Mouse (Mus musculus) neural tube, embryonic 11.5 days (tissue): ENCODE results near the gene Lgals4. TPM values are rescaled to one million over a fixed set of nuclear protein-coding genes. Genes with fewer than 3 reads are reported as not detected.
A peak's percentile ranks its signal among the peaks of the same experiment; 100 is the strongest.

Experiments
- ATAC-seq: fragments of 200-750 bp; cut with Nextera tagmentation; 2 replicates; pipeline ENCODE4 v1.8.0; 2017; ENCODE audit warnings: moderate number of reproducible peaks, mild to moderate bottlenecking, moderate TSS enrichment, moderate library complexity; ENCODE audit not compliant: insufficient read depth, low FRiP score, low TSS enrichment
- DNase-seq: peaks from one replicate; pipeline ENCODE4 v3.0.0-alpha.2; 2015; ENCODE audit warnings: low spot score
- H3K27ac ChIP-seq: fragments of 300-500 bp; sonication (generic); 2 replicates; pipeline ENCODE4 v1.5.1; 2014; ENCODE audit warnings: low read depth, mild to moderate bottlenecking, low read length
- H3K27me3 ChIP-seq: fragments of 300-500 bp; sonication (generic); 2 replicates; pipeline ENCODE4 v1.6.1; 2014; ENCODE audit warnings: mild to moderate bottlenecking, low read length, mixed read lengths; ENCODE audit not compliant: control insufficient read depth, insufficient read depth
- H3K36me3 ChIP-seq: fragments of 300-500 bp; sonication (generic); 2 replicates; pipeline ENCODE4 v1.6.1; 2014; ENCODE audit warnings: mild to moderate bottlenecking, low read length, moderate library complexity, mixed read lengths; ENCODE audit not compliant: control insufficient read depth, insufficient read depth
- H3K4me1 ChIP-seq: fragments of 300-500 bp; sonication (generic); 2 replicates; pipeline ENCODE4 v1.6.1; 2014; ENCODE audit warnings: low read length, mixed read lengths; ENCODE audit not compliant: control insufficient read depth, insufficient read depth
- H3K4me2 ChIP-seq: fragments of 300-500 bp; sonication (generic); 2 replicates; pipeline ENCODE4 v1.6.1; 2014; ENCODE audit warnings: low read depth, mild to moderate bottlenecking, moderate library complexity
- H3K4me3 ChIP-seq: fragments of 300-500 bp; sonication (generic); 2 replicates; pipeline ENCODE4 v1.5.1; 2014; ENCODE audit warnings: low read depth, low read length
- H3K9ac ChIP-seq: fragments of 300-500 bp; sonication (generic); 2 replicates; pipeline ENCODE4 v1.6.1; 2014; ENCODE audit warnings: mild to moderate bottlenecking, low read length
- H3K9me3 ChIP-seq: fragments of 300-500 bp; sonication (generic); 2 replicates; pipeline ENCODE4 v1.6.1; 2016; ENCODE audit warnings: low read length; ENCODE audit not compliant: control insufficient read depth
- whole genome bisulfite sequencing: fragments of 180-500 bp; shearing (Covaris S2); extraction: QIAGEN DNeasy Blood & Tissue Kit; methylation state at CpG from one replicate; pipeline ENCODE4 v1.1.7; 2014; 5-methylcytosine and 5-hydroxymethylcytosine counted together
- polyA plus RNA-seq: library from polyadenylated mRNA; unstranded; fragments of >200 nt; fragmentation: Nextera tagmentation; extraction: Ambion mirVana; gene quantifications from 2 replicates; pipeline ENCODE4 v1.2.1, GENCODE M21; 2014

Gene Lgals4
- polyA plus RNA-seq, 1 experiment from 2014 or later: 1.8 TPM

DNA sequence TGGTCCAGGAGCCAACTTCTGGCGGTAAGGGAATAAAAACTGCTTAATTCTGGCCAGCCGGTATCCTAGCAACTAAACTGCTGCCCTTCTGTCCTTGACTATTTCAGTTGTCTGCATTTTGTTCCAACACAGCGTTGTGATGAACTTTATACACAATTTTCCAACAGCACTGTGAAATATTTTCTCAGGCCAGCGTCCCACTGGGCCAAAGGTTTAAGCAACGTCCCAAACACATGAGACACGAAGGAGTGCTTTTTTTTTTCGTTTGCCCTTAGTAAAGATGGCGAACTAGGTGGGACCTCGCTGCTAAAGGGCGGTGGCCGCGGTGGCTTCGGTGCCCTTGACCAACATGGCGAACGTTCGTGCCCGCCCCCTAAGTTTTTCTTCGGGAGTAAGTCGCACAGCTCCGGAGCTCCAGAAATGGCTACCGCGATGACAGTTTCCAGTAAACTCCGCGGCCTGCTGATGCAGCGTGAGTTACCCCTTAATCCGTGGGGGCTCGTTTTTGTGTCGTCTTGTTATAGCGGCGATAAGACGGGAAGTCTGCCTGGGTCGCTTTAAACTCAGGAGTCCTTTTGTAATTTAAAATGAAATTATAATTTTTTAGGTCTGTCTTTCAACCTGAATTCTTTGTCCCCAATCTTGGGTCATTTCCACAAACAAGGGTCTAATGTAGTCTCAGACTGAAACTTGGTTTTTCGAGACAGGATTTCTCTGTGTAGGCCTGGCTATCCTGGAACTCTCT lies 8.5 kb upstream of the Lgals4 start, which contains the start of gene Ech1:
Gene Ech1 (plus strand): TSS at position 277 of the 745 bp plus-strand sequence.
- peak within 1 kb of the TSS; percentile 58 for H3K4me2 ChIP-seq
- peak within 1 kb of the TSS; percentile 58 for H3K9ac ChIP-seq
- H3K4me3 ChIP-seq: peak within 1 kb of the TSS; percentile 39
- H3K36me3 ChIP-seq: peaks cover 22% of the 10 kb centered on the region
- peak; percentile 62; the same call in 1 of the 2 replicates for ATAC-seq
- H3K4me1 ChIP-seq: peaks cover 10% of the 10 kb centered on the region
- H3K27me3 ChIP-seq: no peaks in the 10 kb centered on the region
- WGBS: 2% methylated on average over 33 of the region's 33 CpGs
- no peaks in the 10 kb centered on the region for H3K9me3 ChIP-seq
- DNase-seq: peak; percentile 90
- H3K27ac ChIP-seq: peak within 1 kb of the TSS; percentile 64

DNA sequence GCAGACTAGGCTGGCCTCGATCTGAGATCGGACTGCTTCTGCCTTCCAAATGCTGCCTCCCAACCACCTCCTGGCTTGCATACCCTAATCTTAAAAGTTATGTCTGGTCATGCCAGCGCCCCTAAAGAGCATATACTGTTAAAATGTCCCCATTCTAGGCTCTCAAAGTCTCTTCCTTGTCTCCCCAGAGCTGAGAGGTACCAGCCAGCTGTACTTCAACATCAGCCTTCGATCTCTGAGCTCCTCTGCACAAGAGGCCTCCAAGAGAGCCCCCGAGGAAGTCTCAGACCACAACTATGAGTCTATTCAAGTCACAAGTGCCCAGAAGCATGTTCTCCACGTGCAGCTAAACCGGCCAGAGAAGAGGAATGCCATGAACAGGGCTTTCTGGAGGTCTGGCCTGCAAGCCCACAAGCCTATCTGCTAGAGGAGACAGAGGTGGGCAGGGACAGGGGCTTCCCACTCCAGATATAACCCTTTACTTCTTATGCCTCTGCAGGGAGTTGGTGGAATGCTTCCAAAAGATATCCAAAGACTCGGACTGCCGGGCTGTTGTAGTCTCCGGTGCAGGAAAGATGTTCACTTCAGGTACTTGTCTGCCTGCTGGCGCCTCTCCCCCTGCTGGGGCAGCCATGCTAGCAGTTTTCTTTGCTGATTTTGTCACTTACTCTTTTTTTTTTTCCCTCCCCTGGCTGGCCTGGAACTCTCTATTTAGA lies 7.8 kb upstream of the Lgals4 start:
- ATAC-seq (no peak), DNase-seq (no peak)
- no peaks in the 10 kb centered on the region for H3K9me3 ChIP-seq
- H3K9ac ChIP-seq: peak overlapping the region; percentile 58
- WGBS: 68% methylated on average over 11 of the region's 11 CpGs
- no peak overlapping the region for H3K27ac ChIP-seq
- peaks cover 3% of the 10 kb centered on the region for H3K4me1 ChIP-seq
- peak overlapping the region; percentile 39 for H3K4me3 ChIP-seq
- peaks cover 14% of the 10 kb centered on the region for H3K36me3 ChIP-seq
- peak overlapping the region; percentile 58 for H3K4me2 ChIP-seq
- no peaks in the 10 kb centered on the region for H3K27me3 ChIP-seq

DNA sequence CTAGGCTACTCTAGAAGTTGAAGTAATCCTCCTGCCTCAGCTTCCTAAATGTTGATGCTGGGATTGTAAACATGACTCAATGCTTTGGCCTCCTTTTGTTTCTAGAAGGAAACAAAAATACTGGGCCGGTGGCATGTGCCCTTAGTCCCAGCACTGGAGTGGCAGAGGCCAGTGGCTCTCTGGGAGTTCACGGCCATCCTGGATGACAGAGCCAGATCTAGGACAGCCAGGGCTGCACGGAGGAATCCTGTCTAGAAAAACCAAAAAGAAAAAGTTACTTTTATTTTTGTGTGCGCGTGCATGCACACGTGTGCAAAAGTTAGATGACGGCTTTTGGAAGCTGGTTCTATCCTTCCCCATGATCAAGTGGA lies 7.3 kb upstream of the Lgals4 start:
- no peaks in the 10 kb centered on the region for H3K27me3 ChIP-seq
- WGBS: 94% methylated on average over 7 of the region's 7 CpGs
- H3K4me1 ChIP-seq: no peaks in the 10 kb centered on the region
- H3K9me3 ChIP-seq: no peaks in the 10 kb centered on the region
- no peak for DNase-seq
- H3K36me3 ChIP-seq: peaks cover 9% of the 10 kb centered on the region
- no peak for ATAC-seq
- H3K27ac ChIP-seq: no peak overlapping the region
- H3K9ac ChIP-seq: no peak overlapping the region
- no peak overlapping the region for H3K4me3 ChIP-seq
- no peak overlapping the region for H3K4me2 ChIP-seq

DNA sequence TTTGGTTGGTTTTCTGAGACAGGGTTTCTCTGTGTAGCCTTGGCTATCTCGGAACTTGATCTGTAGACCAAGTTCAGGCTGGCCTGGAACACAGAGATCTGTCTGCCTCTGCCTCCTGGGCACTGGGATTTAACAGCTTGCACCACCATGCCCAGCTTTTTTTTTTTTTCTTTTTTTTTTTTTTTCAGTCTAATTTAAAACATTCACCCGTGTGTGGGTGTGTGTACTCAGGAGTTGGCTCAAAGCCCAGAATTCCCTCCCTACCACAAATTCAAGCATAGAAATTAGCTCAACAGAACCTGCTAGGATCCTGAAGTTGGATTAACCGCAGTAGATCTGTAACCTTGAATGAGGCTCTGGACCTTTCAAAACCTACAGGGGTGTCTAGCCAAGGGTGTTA lies 6.3 kb upstream of the Lgals4 start:
- 83% methylated on average over 3 of the region's 3 CpGs for WGBS

DNA sequence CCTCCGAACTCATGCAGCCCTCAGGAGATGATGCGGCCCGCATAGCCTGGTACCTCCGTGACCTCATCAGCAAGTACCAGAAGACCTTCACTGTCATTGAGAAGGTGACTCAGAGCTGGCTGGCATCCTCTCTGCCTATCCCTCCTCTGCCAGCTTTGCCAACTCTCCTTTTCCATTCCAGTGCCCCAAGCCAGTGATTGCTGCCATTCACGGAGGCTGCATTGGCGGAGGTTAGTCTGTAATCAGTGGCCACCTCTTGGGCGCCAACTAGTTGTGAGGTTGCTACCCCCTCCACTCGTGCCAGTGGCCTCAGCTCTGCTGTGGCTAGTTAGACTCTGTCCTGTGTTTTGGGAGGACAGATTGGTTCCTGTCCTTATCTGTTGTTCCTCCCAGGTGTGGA lies 3.8 kb upstream of the Lgals4 start:
- 92% methylated on average over 8 of the region's 8 CpGs for WGBS
- no peak overlapping the region for H3K4me3 ChIP-seq

More for the DNA sequence above, 6.3 kb upstream of the Lgals4 start:
- ATAC-seq (no peak), DNase-seq (no peak)
- Histone ChIP-seq H3K27me3 (no peaks in the 10 kb centered on the region), H3K9me3 (no peaks in the 10 kb centered on the region), H3K36me3 (peaks cover 2% of the 10 kb centered on the region), H3K4me2 (no peak overlapping the region), H3K9ac (no peak overlapping the region), H3K4me1 (no peaks in the 10 kb centered on the region), H3K27ac (no peak overlapping the region), H3K4me3 (no peak overlapping the region)

DNA sequence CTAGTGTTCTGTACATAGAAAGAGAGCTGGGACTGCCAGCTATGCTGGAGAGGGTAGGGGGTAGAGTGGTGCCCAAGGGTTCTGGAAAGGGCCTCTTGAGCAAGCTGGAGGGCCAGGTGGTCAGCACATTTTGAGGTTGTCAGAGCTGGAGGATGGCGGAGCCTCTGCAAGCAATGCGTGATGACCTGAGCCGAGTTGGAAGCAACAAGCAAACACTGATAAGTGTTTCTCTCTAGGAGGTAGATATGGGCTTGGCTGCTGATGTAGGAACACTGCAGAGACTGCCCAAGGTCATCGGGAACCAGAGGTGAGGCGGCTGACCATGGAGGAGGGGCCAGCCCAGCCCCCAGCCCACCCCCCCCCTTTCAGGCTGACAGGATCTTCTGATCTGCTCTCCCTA lies 2.7 kb upstream of the Lgals4 start:
- no peak for ATAC-seq

More for the DNA sequence above, 3.8 kb upstream of the Lgals4 start:
- H3K4me2 ChIP-seq: no peak overlapping the region
- H3K9me3 ChIP-seq: no peaks in the 10 kb centered on the region
- H3K27ac ChIP-seq: no peak overlapping the region
- H3K4me1 ChIP-seq: no peaks in the 10 kb centered on the region
- H3K36me3 ChIP-seq: no peaks in the 10 kb centered on the region; the same call in 1 of the 2 replicates
- H3K27me3 ChIP-seq: no peaks in the 10 kb centered on the region
- DNase-seq (no peak), ATAC-seq (no peak)
- H3K9ac ChIP-seq: no peak overlapping the region

DNA sequence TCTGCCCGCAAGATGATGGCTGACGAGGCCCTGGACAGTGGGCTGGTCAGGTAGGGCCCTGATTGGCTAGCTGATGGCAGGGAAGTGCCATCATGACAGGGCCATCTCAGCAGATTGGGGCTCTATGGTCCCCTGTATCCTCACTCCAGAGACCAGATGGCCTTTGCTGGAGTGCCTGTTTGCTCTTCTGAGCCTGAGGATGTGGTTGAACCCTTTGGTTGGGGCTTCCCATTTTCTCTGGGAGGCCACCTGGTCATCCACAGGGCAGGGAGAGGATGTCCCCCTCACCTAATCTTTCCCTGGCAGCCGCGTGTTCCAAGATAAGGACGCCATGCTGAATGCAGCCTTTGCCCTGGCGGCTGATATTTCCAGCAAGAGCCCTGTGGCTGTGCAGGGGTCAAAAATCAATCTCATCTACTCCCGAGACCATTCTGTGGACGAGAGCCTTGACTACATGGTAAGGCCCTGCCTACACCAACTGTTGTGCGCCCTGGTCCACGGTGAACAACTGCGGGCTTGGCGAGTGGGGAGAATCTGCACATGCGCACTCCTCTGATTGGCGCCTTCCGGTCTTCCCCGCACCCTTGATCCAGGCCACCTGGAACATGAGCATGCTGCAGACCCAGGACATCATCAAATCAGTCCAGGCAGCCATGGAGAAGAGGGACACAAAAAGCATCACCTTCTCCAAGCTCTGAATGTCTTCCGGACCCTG lies 2.1 kb upstream of the Lgals4 start:
- H3K36me3 ChIP-seq: no peaks in the 10 kb centered on the region; the same call in 1 of the 2 replicates
- no peak overlapping the region for H3K9ac ChIP-seq
- no peak for DNase-seq
- H3K27me3 ChIP-seq: no peaks in the 10 kb centered on the region
- H3K4me2 ChIP-seq: no peak overlapping the region
- no peaks in the 10 kb centered on the region for H3K9me3 ChIP-seq
- ATAC-seq: no peak
- no peak overlapping the region for H3K27ac ChIP-seq
- H3K4me3 ChIP-seq: no peak overlapping the region
- WGBS: 90% methylated on average over 17 of the region's 17 CpGs
- no peaks in the 10 kb centered on the region for H3K4me1 ChIP-seq

More for the DNA sequence above, 2.7 kb upstream of the Lgals4 start:
- no peaks in the 10 kb centered on the region for H3K9me3 ChIP-seq
- H3K36me3 ChIP-seq: no peaks in the 10 kb centered on the region; the same call in 1 of the 2 replicates
- H3K4me1 ChIP-seq: no peaks in the 10 kb centered on the region
- no peak overlapping the region for H3K27ac ChIP-seq
- no peak overlapping the region for H3K4me3 ChIP-seq
- H3K27me3 ChIP-seq: no peaks in the 10 kb centered on the region
- DNase-seq: no peak
- H3K4me2 ChIP-seq: no peak overlapping the region
- no peak overlapping the region for H3K9ac ChIP-seq
- 98% methylated on average over 5 of the region's 5 CpGs for WGBS

DNA sequence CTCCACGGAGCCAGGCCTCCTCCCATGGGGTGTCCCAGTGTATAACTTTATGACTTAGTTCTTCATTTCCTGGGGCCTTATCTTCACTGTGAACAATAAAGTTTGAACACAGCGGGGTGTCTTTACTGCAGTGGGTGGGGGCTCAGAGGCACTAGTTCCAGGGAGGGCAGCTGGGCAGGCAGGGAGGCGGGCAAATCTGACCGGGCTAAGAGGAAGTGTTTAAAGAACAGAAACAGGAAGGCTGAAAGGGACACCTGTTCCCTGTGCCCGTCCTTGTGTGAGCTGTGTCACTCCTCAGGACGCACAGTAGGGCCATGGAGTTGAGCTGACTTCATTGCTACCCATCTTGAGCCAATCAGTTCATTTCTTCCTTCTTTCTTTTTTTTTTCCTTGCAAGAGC lies 1.5 kb upstream of the Lgals4 start:
- 62% methylated on average over 6 of the region's 6 CpGs for WGBS
- H3K4me3 ChIP-seq: no peak overlapping the region
- ATAC-seq (no peak), DNase-seq (no peak)
- no peaks in the 10 kb centered on the region for H3K27me3 ChIP-seq
- H3K36me3 ChIP-seq: no peaks in the 10 kb centered on the region; the same call in 1 of the 2 replicates
- no peak overlapping the region for H3K4me2 ChIP-seq
- no peak overlapping the region for H3K9ac ChIP-seq
- no peaks in the 10 kb centered on the region for H3K4me1 ChIP-seq
- no peak overlapping the region for H3K27ac ChIP-seq
- no peaks in the 10 kb centered on the region for H3K9me3 ChIP-seq
